Mouse (Mus musculus): Measurements from ENCODE around the gene Taldo1. TPM values are rescaled to one million over a fixed set of nuclear protein-coding genes. Genes with fewer than 3 reads are reported as not detected.
"Not testable (repeated sequence)": the region's sequence is repeated elsewhere in the genome, so short reads cannot be mapped to it uniquely, and the experiment has no call there.

Gene Taldo1
- polyA plus RNA-seq, 1 experiment from 2014 or later = 279 TPM

DNA sequence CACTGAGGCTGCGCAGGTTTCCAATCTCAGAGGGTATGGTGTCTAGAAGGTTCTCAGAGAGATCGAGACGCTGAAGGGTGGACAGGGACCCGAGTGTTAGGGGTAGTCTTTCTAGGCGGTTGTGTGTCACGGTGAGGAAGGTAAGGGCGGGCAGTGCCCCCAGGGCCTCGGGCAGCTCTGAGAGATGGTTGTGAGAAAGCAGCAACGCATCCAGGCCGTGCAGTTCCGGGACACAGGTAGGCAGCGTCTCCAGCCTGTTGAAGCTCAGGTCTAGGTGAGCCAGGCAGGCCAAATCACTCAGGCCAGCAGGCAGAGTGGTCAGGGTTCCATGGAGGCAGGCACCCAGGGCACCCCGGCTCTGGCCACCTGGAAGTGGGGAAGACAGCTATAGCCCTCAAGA, 50.2 kb downstream of the Taldo1 start:
- Histone ChIP-seq H3K27me3 (ENCODE audit: control insufficient read depth, insufficient read depth, low read depth, low read length) (no peaks in the 10 kb centered on the region), H3K9me3 (ENCODE audit: control insufficient read depth, low read length) (no peaks in the 10 kb centered on the region), H3K4me1 (replicated peaks; ENCODE audit: control insufficient read depth, insufficient read depth, low read length) (peaks cover 28% of the 10 kb centered on the region), H3K9ac (ENCODE audit: low read length) (peak overlapping the region; percentile 71), H3K36me3 (ENCODE audit: control insufficient read depth, insufficient read depth, low read length) (peaks cover 4% of the 10 kb centered on the region; the same call in 1 of the 2 replicates), H3K4me2 (ENCODE audit: low read depth, low read length) (peak overlapping the region; percentile 89), H3K27ac (ENCODE audit: low read length) (no peak overlapping the region), H3K4me3 (ENCODE audit: low read length) (peak overlapping the region; percentile 56; the same call in 1 of the 2 replicates)
- 91% methylated on average over 13 of the region's 13 CpGs for WGBS
- ATAC-seq (ENCODE audit: low read depth) = no peak

DNA sequence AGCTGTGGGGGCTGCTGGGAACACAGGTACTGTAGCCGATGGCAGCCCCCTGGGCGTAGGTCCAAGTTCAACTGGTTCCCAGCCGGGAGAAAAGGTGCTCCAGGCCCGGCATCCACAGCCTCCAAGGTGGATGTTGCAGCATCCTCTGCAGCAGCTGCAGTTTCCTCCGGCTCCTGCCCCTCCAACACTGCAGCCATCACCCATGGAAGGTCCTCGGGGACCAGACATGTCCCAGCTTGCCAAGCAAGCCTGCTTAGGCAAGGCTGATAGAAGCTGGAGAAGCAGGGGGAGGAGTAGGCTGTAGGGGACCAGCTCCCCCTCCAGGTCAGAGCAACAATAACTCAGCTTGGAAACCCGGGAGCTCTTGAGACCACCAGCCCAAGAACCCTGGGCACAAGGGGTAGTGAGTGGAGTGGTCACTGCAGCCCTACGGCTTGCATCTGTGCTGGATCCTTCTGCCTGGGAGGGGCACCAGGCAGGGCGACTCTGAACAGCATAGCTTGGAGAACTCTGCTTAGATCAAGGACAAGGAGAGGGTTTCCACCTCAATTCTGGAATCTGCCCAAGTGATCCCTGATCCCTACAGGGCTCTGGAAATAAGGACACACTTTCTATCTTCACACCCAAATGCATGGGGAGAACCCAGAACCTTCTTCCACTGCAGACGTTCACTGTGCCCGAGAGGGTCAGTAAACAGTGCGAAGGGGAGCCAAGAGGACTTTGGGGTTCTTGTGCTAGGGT, 51.3 kb downstream of the Taldo1 start:
- Histone ChIP-seq H3K27me3 (ENCODE audit: control insufficient read depth, insufficient read depth, low read depth, low read length) (no peaks in the 10 kb centered on the region), H3K4me1 (replicated peaks; ENCODE audit: control insufficient read depth, insufficient read depth, low read length) (peaks cover 31% of the 10 kb centered on the region), H3K36me3 (ENCODE audit: control insufficient read depth, insufficient read depth, low read length) (peaks cover 4% of the 10 kb centered on the region; the same call in 1 of the 2 replicates), H3K4me2 (ENCODE audit: low read depth, low read length) (peak overlapping the region; percentile 89), H3K27ac (ENCODE audit: low read length) (peak overlapping the region; percentile 39), H3K9me3 (ENCODE audit: control insufficient read depth, low read length) (no peaks in the 10 kb centered on the region), H3K4me3 (ENCODE audit: low read length) (peak overlapping the region; percentile 56), H3K9ac (ENCODE audit: low read length) (peak overlapping the region; percentile 71)
- ATAC-seq (ENCODE audit: low read depth) = 0 out of 2 replicates have a peak, but pooled peaks have one; percentile 3
- 10% methylated on average over 12 of the region's 12 CpGs for WGBS

DNA sequence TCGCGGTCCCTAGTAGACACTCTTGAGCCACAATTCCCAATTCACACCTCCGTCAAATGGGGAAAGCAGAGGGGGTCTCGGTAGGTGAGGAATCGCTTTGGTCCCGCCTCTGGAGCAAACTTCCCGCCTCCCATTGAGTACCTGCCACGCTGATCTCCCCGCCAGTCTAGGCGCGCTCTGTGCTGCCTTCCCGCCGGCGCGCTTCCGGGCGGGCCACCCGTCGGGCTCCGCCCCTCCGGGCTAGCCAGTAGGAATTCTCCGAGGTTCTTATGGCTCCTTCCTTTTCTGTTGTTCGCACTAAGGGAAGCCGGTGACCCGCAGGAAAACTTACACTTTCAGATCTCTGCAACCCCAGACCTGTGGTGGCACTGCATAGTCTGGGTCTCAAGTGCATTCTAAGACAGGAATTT, 51.8 kb downstream of the Taldo1 start, which contains the start of gene Pidd1:
Gene Pidd1 (minus strand): TSS at position 198 of the 410 bp plus-strand sequence.
- under 1% methylated on average over 25 of the region's 25 CpGs for WGBS
- Histone ChIP-seq H3K27ac (ENCODE audit: low read length) (peak within 1 kb of the TSS; percentile 79), H3K4me2 (ENCODE audit: low read depth, low read length) (peak within 1 kb of the TSS; percentile 89), H3K27me3 (ENCODE audit: control insufficient read depth, insufficient read depth, low read depth, low read length) (no peaks in the 10 kb centered on the region), H3K9ac (ENCODE audit: low read length) (peak within 1 kb of the TSS; percentile 71), H3K4me3 (ENCODE audit: low read length) (peak within 1 kb of the TSS; percentile 56), H3K36me3 (ENCODE audit: control insufficient read depth, insufficient read depth, low read length) (peaks cover 6% of the 10 kb centered on the region), H3K4me1 (replicated peaks; ENCODE audit: control insufficient read depth, insufficient read depth, low read length) (peaks cover 36% of the 10 kb centered on the region), H3K9me3 (ENCODE audit: control insufficient read depth, low read length) (no peaks in the 10 kb centered on the region)
- ATAC-seq (ENCODE audit: low read depth) = peak; percentile 61

DNA sequence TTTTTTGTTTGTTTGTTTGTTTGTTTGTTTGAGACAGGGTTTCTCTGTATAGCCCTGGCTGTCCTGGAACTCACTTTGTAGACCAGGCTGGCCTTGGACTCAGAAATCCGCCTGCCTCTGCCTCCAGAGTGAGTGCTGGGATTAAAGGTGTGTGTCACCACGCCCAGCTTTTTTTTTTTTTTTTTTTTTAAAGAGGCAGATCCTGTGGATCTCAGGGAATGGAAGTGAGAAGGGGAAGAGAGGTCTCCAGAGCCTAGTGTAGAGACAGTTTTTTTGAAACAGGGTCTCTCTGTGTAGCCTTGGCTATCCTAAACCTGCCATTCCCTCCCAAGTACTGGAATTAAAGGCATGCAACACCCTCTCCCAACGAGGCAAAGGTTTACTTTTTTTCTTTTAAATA, 54.4 kb downstream of the Taldo1 start:
- peaks cover 31% of the 10 kb centered on the region for H3K4me1 ChIP-seq (replicated peaks; ENCODE audit: control insufficient read depth, insufficient read depth, low read length)
- not testable (repeated sequence) for H3K9me3 ChIP-seq (ENCODE audit: control insufficient read depth, low read length); ATAC-seq (ENCODE audit: low read depth); H3K27ac ChIP-seq (ENCODE audit: low read length); H3K27me3 ChIP-seq (ENCODE audit: control insufficient read depth, insufficient read depth, low read depth, low read length); H3K9ac ChIP-seq (ENCODE audit: low read length)
- peaks cover 15% of the 10 kb centered on the region for H3K36me3 ChIP-seq (ENCODE audit: control insufficient read depth, insufficient read depth, low read length)
- peak overlapping the region; percentile 73; the same call in 1 of the 2 replicates for H3K4me3 ChIP-seq (ENCODE audit: low read length)
- H3K4me2 ChIP-seq (ENCODE audit: low read depth, low read length) = peak overlapping the region; percentile 75
- WGBS = 62% methylated on average over 3 of the region's 3 CpGs

DNA sequence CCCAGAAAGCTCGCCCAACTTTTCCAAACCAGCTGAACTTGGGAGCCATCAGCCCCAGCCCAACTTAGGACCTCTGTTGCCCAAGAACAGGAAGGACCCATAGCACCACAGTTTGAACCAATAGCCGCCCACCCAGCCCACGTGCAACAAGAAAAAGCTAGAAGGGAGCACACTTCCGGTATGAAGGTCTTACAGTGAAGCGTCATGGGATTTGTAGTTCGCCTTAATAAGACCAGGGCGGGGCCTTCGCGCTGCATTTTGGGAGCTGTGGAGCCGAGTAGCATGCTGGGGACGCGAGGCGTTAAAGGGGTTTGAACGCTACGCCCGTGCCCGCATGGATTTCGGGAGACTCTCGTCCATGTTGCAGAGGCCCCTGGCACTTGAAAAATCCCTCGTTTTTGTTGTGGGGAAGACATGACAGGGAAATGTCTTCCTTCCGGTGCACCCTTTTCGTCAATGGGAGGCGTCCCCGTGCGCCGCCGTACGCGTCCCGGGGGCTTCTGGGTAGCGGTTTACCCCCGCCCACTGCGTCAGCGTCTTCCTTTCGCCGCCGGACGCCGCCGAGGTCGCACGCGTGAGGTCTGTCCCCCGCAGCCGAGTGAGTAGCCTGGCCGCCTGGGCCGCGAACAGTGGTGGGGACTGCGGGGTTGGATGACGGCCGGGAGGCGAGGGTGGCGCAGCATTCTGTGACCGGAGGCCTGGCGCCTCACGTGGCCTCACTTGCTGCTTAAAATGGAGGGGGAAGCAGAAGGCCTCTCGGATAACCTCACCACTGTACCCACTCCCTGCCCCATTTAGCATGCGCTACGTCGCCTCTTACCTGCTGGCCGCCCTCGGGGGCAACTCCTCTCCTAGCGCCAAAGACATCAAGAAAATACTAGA, 55.4 kb downstream of the Taldo1 start, which contains the start of gene Rplp2:
Gene Rplp2 (plus strand): TSS at position 261 of the 882 bp plus-strand sequence.
- Histone ChIP-seq H3K36me3 (ENCODE audit: control insufficient read depth, insufficient read depth, low read length) (peaks cover 22% of the 10 kb centered on the region), H3K27ac (ENCODE audit: low read length) (peak within 1 kb of the TSS; percentile 91), H3K4me2 (ENCODE audit: low read depth, low read length) (peak within 1 kb of the TSS; percentile 84), H3K9me3 (ENCODE audit: control insufficient read depth, low read length) (no peaks in the 10 kb centered on the region), H3K9ac (ENCODE audit: low read length) (peak within 1 kb of the TSS; percentile 88), H3K4me3 (ENCODE audit: low read length) (peak within 1 kb of the TSS; percentile 73), H3K4me1 (replicated peaks; ENCODE audit: control insufficient read depth, insufficient read depth, low read length) (peaks cover 27% of the 10 kb centered on the region), H3K27me3 (ENCODE audit: control insufficient read depth, insufficient read depth, low read depth, low read length) (no peaks in the 10 kb centered on the region)
- 0% methylated on average over 63 of the region's 63 CpGs for WGBS
- peak; percentile 92 for ATAC-seq (ENCODE audit: low read depth)

DNA sequence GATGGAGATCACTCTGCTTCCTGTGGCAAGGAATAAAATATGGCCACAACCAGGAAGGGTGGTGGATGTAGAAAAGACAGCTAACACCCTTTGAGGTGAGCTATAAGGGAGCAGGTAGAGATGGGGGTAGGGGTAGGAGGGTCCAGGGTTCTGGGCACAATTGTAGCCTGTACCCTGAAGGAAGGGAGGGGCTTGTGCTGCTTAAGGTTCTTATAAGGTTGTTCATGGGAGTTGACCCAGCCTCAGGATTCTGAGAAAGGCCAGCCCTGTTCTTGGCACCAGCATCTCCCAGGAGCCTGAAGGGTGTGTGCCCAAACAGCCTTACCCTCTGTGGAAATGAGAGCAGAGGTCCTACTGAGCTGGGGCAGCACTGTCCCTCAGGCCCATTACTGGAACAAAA, 59.9 kb downstream of the Taldo1 start:
- no peak overlapping the region for H3K4me3 ChIP-seq (ENCODE audit: low read length)
- H3K4me1 ChIP-seq (replicated peaks; ENCODE audit: control insufficient read depth, insufficient read depth, low read length) = peaks cover 30% of the 10 kb centered on the region
- no peak overlapping the region for H3K27ac ChIP-seq (ENCODE audit: low read length)
- no peaks in the 10 kb centered on the region for H3K9me3 ChIP-seq (ENCODE audit: control insufficient read depth, low read length)
- H3K9ac ChIP-seq (ENCODE audit: low read length) = no peak overlapping the region
- no peak overlapping the region for H3K4me2 ChIP-seq (ENCODE audit: low read depth, low read length)
- ATAC-seq (ENCODE audit: low read depth) = no peak
- peaks cover 22% of the 10 kb centered on the region for H3K36me3 ChIP-seq (ENCODE audit: control insufficient read depth, insufficient read depth, low read length)
- no peaks in the 10 kb centered on the region for H3K27me3 ChIP-seq (ENCODE audit: control insufficient read depth, insufficient read depth, low read depth, low read length)

Other genes starting within 250 kb of the Taldo1 start
- 153 and 165 TPM in 2 replicates for gene Rnh1, start 219.3 kb upstream of the Taldo1 start, polyA plus RNA-seq (2015; fragmentation: Nextera tagmentation; extraction: Ambion mirVana)
- gene Hras, start 198.2 kb upstream of the Taldo1 start, polyA plus RNA-seq (2015; fragmentation: Nextera tagmentation; extraction: Ambion mirVana) = 48.5 and 48.8 TPM in 2 replicates
- 8.6 and 8.9 TPM in 2 replicates for gene Lrrc56, start 198.0 kb upstream of the Taldo1 start, polyA plus RNA-seq (2015; fragmentation: Nextera tagmentation; extraction: Ambion mirVana)
- gene Lmntd2, start 178.1 kb upstream of the Taldo1 start, polyA plus RNA-seq (2015; fragmentation: Nextera tagmentation; extraction: Ambion mirVana) = 1.3 and 1.4 TPM in 2 replicates
- gene Rassf7, start 176.3 kb upstream of the Taldo1 start, polyA plus RNA-seq (2015; fragmentation: Nextera tagmentation; extraction: Ambion mirVana) = 69.4 and 86.6 TPM in 2 replicates
- 72.3 and 77.2 TPM in 2 replicates for gene Phrf1, start 163.4 kb upstream of the Taldo1 start, polyA plus RNA-seq (2015; fragmentation: Nextera tagmentation; extraction: Ambion mirVana)
- gene Irf7, start 125.7 kb upstream of the Taldo1 start, polyA plus RNA-seq (2015; fragmentation: Nextera tagmentation; extraction: Ambion mirVana) = 3.4 and 4.8 TPM in 2 replicates
- 0.15 and 0.35 TPM in 2 replicates for gene Cdhr5, start 115.4 kb upstream of the Taldo1 start, polyA plus RNA-seq (2015; fragmentation: Nextera tagmentation; extraction: Ambion mirVana)
- gene Sct, start 113.1 kb upstream of the Taldo1 start, polyA plus RNA-seq (2015; fragmentation: Nextera tagmentation; extraction: Ambion mirVana) = 2.0 and 2.6 TPM in 2 replicates
- 0.11 and 0.43 TPM in 2 replicates for gene Drd4, start 100.2 kb upstream of the Taldo1 start, polyA plus RNA-seq (2015; fragmentation: Nextera tagmentation; extraction: Ambion mirVana)
- gene Deaf1, start 64.5 kb upstream of the Taldo1 start, polyA plus RNA-seq (2015; fragmentation: Nextera tagmentation; extraction: Ambion mirVana) = 52.7 and 53.6 TPM in 2 replicates
- 45.1 and 50.2 TPM in 2 replicates for gene Tmem80, start 64.5 kb upstream of the Taldo1 start, polyA plus RNA-seq (2015; fragmentation: Nextera tagmentation; extraction: Ambion mirVana)
- 37.4 and 42.6 TPM in 2 replicates for gene Eps8l2, start 53.3 kb upstream of the Taldo1 start, polyA plus RNA-seq (2015; fragmentation: Nextera tagmentation; extraction: Ambion mirVana)
- gene Gatd1, start 21.9 kb downstream of the Taldo1 start, polyA plus RNA-seq (2015; fragmentation: Nextera tagmentation; extraction: Ambion mirVana) = 54.0 and 57.0 TPM in 2 replicates
- 0.79 TPM in 2 replicates for gene Cend1, start 37.3 kb downstream of the Taldo1 start, polyA plus RNA-seq (2015; fragmentation: Nextera tagmentation; extraction: Ambion mirVana)
- 21.7 and 24.5 TPM in 2 replicates for gene Slc25a22, start 45.7 kb downstream of the Taldo1 start, polyA plus RNA-seq (2015; fragmentation: Nextera tagmentation; extraction: Ambion mirVana)
- gene Pidd1, start 51.8 kb downstream of the Taldo1 start, polyA plus RNA-seq (2015; fragmentation: Nextera tagmentation; extraction: Ambion mirVana) = 14.4 and 15.4 TPM in 2 replicates
- 1,124 and 1,266 TPM in 2 replicates for gene Rplp2, start 55.2 kb downstream of the Taldo1 start, polyA plus RNA-seq (2015; fragmentation: Nextera tagmentation; extraction: Ambion mirVana)
- 42.9 and 46.2 TPM in 2 replicates for gene Pnpla2, start 63.0 kb downstream of the Taldo1 start, polyA plus RNA-seq (2015; fragmentation: Nextera tagmentation; extraction: Ambion mirVana)
- 39.3 and 42.0 TPM in 2 replicates for gene Cracr2b, start 68.9 kb downstream of the Taldo1 start, polyA plus RNA-seq (2015; fragmentation: Nextera tagmentation; extraction: Ambion mirVana)
- gene Cd151, start 75.2 kb downstream of the Taldo1 start, polyA plus RNA-seq (2015; fragmentation: Nextera tagmentation; extraction: Ambion mirVana) = 36.4 and 39.3 TPM in 2 replicates
- 59.9 and 61.3 TPM in 2 replicates for gene Polr2l, start 82.9 kb downstream of the Taldo1 start, polyA plus RNA-seq (2015; fragmentation: Nextera tagmentation; extraction: Ambion mirVana)
- gene Tspan4, start 83.0 kb downstream of the Taldo1 start, polyA plus RNA-seq (2015; fragmentation: Nextera tagmentation; extraction: Ambion mirVana) = 88.3 and 91.2 TPM in 2 replicates
- 41.8 and 41.9 TPM in 2 replicates for gene Chid1, start 147.7 kb downstream of the Taldo1 start, polyA plus RNA-seq (2015; fragmentation: Nextera tagmentation; extraction: Ambion mirVana)
- 68.3 and 69.1 TPM in 2 replicates for gene Ap2a2, start 170.0 kb downstream of the Taldo1 start, polyA plus RNA-seq (2015; fragmentation: Nextera tagmentation; extraction: Ambion mirVana)